Mouse (Mus musculus): Measurements from ENCODE around the gene Aldh3b2. TPM values are rescaled to one million over a fixed set of nuclear protein-coding genes. Genes with fewer than 3 reads are reported as not detected.

The Aldh3b2 gene
- polyA plus RNA-seq, 1 experiment from 2014 or later: 0.05 TPM

DNA sequence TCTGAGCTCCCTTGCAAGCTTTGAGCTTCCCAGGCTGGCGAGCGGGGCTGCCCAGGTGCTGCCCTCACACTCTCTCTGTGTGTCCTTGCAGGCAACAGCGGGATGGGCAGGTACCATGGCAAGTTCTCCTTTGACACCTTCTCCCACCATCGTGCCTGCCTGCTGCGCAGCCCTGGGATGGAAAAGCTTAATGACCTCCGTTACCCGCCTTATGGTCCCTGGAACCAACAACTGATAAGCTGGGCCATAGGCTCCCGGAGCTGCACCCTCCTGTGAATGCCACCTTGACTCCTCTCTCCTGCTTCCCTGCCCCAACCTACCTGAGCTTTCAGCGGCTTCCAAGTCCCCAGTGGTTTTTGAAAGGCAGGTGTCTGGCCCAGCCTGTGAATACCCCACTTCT lies 8.8 kb downstream of the Aldh3b2 start:
- POLR2A ChIA-PET: interaction anchor here (0.8 kb wide), 1 partner anchor 12 kb away, joined by 3 read pairs; no protein-coding TSS in a partner anchor
- no peak for ATAC-seq
- CTCF ChIA-PET: interaction anchor here (0.7 to 5.5 kb wide), 18 partner anchors 11 to 205 kb away, joined by 3 to 32 read pairs (median 4); partner anchors contain the start of genes Aldh3b3, Gm49405, Ndufv1 and Nudt8

DNA sequence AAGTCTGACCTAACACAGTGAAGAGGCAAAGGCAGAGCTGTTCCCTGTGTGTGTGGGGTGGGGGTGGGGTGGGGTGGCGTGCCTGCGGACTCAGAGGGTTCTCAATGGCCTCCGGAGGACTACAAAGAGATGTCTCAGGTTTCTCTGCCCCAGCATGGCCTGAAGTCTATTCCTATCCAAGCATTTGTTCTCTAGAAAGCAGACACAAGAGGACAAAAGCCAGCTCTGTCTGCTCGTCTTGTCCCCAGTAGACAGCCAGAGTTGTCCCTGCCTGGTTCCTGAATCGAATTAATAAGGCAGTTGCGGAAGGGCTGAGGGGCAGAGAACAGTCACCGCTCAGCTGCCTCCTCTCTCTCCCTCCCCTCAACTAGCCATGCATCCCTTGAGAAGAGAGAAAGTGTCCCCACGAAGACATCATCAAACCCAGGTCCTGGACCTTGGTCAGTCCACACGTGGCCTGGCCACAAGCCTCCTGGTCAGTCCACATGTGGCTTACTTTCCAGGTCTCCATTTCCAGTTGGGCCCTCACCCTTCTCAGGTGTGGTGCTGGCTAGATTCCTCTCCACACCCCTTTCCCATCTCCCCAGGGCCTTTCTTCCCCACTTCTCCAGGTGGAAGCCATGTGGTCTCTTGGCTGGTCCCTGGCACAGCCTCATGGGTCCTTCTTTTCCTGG lies 11.5 kb downstream of the Aldh3b2 start:
- POLR2A ChIA-PET: no interaction called here
- H3K27me3 ChIP-seq: peaks cover 8% of the 10 kb centered on the region
- CTCF ChIA-PET: interaction anchor here (1.2 to 6.7 kb wide), 3 partner anchors 16 to 93 kb away, joined by 3 to 33 read pairs (median 32); partner anchors contain the start of genes Gm49405 and Nudt8
- in situ Hi-C loops (cut with MboI; ENCODE audit: low pct_unique_long_range_greater_than_20kb): loop anchor here (5.0 kb wide), 1 partner anchor 36 kb away; no protein-coding TSS in a partner anchor
- no peak for TF ChIP-seq CTCF (IDR thresholded peaks at IDR 0.05)
- DNase-seq (ENCODE audit: low read depth, low spot score): no peak
- ATAC-seq: no peak

More for the DNA sequence above, 8.8 kb downstream of the Aldh3b2 start:
- peaks cover 8% of the 10 kb centered on the region for H3K27me3 ChIP-seq
- in situ Hi-C loops (cut with MboI; ENCODE audit: low pct_unique_long_range_greater_than_20kb): loop anchor here (5.0 kb wide), 1 partner anchor 34 kb away; no protein-coding TSS in a partner anchor
- TF ChIP-seq CTCF (IDR thresholded peaks at IDR 0.05): no peak
- DNase-seq (ENCODE audit: low read depth, low spot score): no peak

DNA sequence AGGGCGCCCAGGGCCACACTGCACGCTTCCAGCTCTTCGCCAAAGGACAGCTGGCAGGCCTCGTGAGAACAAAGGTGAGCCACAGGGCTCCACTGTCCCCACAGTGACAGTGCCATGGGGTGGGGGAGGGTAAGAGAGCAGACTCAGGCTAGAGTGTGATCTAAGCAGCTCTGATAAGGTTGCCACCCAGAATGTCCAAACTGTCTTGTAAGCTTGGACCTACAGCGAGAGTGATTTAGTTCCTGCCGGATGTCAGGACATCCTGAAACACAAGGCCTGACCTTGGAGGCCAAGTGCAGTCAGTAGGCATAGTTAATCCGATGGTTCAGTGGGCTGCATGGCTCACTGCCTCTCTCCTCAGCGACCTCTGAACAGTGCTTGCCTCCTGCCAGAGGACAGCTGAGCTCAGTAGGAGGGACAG lies 13.1 kb downstream of the Aldh3b2 start:
- H3K27me3 ChIP-seq: peaks cover 8% of the 10 kb centered on the region
- ChIA-PET CTCF (interaction anchor here (1.5 to 6.7 kb wide), 4 partner anchors 10 to 39 kb away, joined by 5 to 33 read pairs (median 6); partner anchors contain the start of genes Gm49405, Ndufv1 and Nudt8), POLR2A (interaction anchor here (0.6 kb wide), 1 partner anchor 104 kb away, joined by 3 read pairs; no protein-coding TSS in a partner anchor)
- no peak for TF ChIP-seq CTCF (IDR thresholded peaks at IDR 0.05)
- in situ Hi-C loops (cut with MboI; ENCODE audit: low pct_unique_long_range_greater_than_20kb): no loop called here
- no peak for DNase-seq (ENCODE audit: low read depth, low spot score)
- no peak for ATAC-seq

- ChIA-PET CTCF (interaction anchor here (1.0 to 6.7 kb wide), 4 partner anchors 13 to 203 kb away, joined by 3 to 33 read pairs (median 6); partner anchors contain the start of genes Gm49405, Ndufv1 and Nudt8), POLR2A (interaction anchor here (3.1 kb wide), 1 partner anchor 15 kb away, joined by 9 read pairs; the partner anchor contains the start of genes Gm49405 and Nudt8)
- ATAC-seq (no peak), DNase-seq (ENCODE audit: low read depth, low spot score) (no peak)
- no peak for TF ChIP-seq CTCF (IDR thresholded peaks at IDR 0.05)
- no peaks in the 10 kb centered on the region for H3K27me3 ChIP-seq
- in situ Hi-C loops (cut with MboI; ENCODE audit: low pct_unique_long_range_greater_than_20kb): no loop called here
These were observed 14.2 kb downstream of the Aldh3b2 start, which contains the start of gene Acy3 for GRCm38 (mm10) chr19:3986334-3986733. Gene Acy3 (plus strand): TSS chr19:3986570.

DNA sequence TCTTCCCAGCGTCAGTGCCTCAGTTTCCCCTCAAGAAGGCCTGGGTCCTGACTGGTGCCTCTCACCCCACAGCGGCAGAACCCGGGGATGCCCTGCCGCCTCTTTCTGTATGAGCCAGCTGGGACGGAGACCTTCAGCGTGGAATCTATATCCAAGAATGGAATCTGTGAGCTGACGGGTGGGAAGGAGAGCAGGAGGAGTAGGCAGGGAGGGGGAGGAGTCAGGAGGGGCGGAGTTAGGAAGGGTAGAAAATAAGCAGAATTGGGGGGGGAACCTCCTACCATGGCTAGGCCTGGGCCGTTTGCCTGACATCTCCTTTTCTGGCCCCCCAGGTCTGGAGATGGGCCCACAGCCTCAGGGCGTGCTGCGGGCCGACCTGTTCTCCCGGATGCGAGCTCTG lies 15.9 kb downstream of the Aldh3b2 start:
- in situ Hi-C loops (cut with MboI; ENCODE audit: low pct_unique_long_range_greater_than_20kb): no loop called here
- ATAC-seq (no peak), DNase-seq (ENCODE audit: low read depth, low spot score) (no peak)
- H3K27me3 ChIP-seq: peaks cover 4% of the 10 kb centered on the region
- TF ChIP-seq CTCF (IDR thresholded peaks at IDR 0.05): no peak
- POLR2A ChIA-PET: interaction anchor here (1.0 to 3.1 kb wide), 2 partner anchors 11 to 13 kb away, joined by 3 to 9 read pairs; partner anchors contain the start of genes Gm49405 and Nudt8
- CTCF ChIA-PET: interaction anchor here (0.9 to 6.7 kb wide), 3 partner anchors 11 to 60 kb away, joined by 3 to 33 read pairs (median 3); partner anchors contain the start of genes Gm49405 and Nudt8

- CTCF ChIA-PET: interaction anchor here (1.3 to 6.7 kb wide), 2 partner anchors 11 to 59 kb away, joined by 3 to 33 read pairs; partner anchors contain the start of genes Gm49405 and Nudt8
- no peak for TF ChIP-seq CTCF (IDR thresholded peaks at IDR 0.05)
- no peak for ATAC-seq
- peaks cover 5% of the 10 kb centered on the region for H3K27me3 ChIP-seq
- in situ Hi-C loops (cut with MboI; ENCODE audit: low pct_unique_long_range_greater_than_20kb): no loop called here
- POLR2A ChIA-PET: interaction anchor here (1.0 to 3.1 kb wide), 2 partner anchors 10 to 12 kb away, joined by 3 to 9 read pairs; partner anchors contain the start of genes Gm49405 and Nudt8
- no peak for DNase-seq (ENCODE audit: low read depth, low spot score)
These were observed 16.6 kb downstream of the Aldh3b2 start for GRCm38 (mm10) chr19:3988750-3989149.

GRCm38 (mm10) chr19:3990804-3991203 lies 18.7 kb downstream of the Aldh3b2 start:
- in situ Hi-C loops (cut with MboI; ENCODE audit: low pct_unique_long_range_greater_than_20kb): no loop called here
- no peak for TF ChIP-seq CTCF (IDR thresholded peaks at IDR 0.05)
- CTCF ChIA-PET: interaction anchor here (1.3 kb wide), 1 partner anchor 78 kb away, joined by 3 read pairs; the partner anchor contains the start of gene Ndufs8
- POLR2A ChIA-PET: no interaction called here
- ATAC-seq: no peak
- H3K27me3 ChIP-seq: peaks cover 21% of the 10 kb centered on the region
- no peak for DNase-seq (ENCODE audit: low read depth, low spot score)

DNA sequence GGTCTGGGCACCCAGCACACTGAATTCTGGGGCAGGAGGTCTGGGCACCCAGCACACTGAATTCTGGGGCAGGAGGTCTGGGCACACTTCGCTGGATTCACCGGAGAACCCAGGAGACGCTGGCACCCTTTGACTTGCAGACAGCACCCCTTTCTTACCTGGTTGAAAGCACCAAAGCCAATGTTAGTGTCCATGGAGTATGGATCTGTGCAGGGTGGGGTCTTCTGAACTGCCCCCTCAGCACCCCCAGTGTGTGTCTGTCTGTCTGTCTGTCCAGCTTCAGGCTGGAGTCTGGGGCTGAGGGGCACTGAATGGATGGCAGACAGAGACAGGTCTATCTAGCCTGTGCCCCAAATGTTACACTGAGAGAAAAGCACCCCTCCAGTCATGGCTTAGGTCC lies 19.4 kb downstream of the Aldh3b2 start:
- H3K27me3 ChIP-seq: peaks cover 21% of the 10 kb centered on the region
- DNase-seq (ENCODE audit: low read depth, low spot score) (no peak), ATAC-seq (no peak)
- in situ Hi-C loops (cut with MboI; ENCODE audit: low pct_unique_long_range_greater_than_20kb): no loop called here
- ChIA-PET POLR2A (no interaction called here), CTCF (interaction anchor here (0.9 to 2.7 kb wide), 2 partner anchors 11 to 45 kb away, joined by 3 to 7 read pairs; no protein-coding TSS in a partner anchor)
- TF ChIP-seq CTCF (IDR thresholded peaks at IDR 0.05): no peak

DNA sequence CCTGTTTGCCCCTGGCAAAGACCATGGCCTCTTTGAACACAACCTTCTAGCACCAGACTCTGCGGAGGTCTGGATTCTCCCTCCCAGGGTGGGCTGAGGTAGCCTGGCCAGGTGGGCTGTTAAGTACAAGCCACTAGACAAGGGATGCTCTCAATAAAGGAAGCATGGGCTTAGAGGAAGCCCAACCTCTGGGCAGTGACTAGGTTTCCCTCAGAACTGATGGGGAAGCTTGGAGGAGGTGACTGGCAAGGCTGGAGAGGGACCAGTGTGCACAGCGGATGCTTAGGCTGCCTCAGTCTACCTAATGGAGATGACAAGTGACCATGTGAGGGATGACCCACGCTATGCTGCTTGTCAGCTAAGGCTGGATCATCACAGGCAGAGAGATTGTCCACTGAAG lies 19.8 kb downstream of the Aldh3b2 start:
- DNase-seq (ENCODE audit: low read depth, low spot score) (no peak), ATAC-seq (no peak)
- CTCF ChIA-PET: interaction anchor here (0.9 to 2.7 kb wide), 2 partner anchors 11 to 45 kb away, joined by 3 to 7 read pairs; no protein-coding TSS in a partner anchor
- in situ Hi-C loops (cut with MboI; ENCODE audit: low pct_unique_long_range_greater_than_20kb): no loop called here
- no peak for TF ChIP-seq CTCF (IDR thresholded peaks at IDR 0.05)
- H3K27me3 ChIP-seq: peaks cover 21% of the 10 kb centered on the region
- POLR2A ChIA-PET: no interaction called here

GRCm38 (mm10) chr19:3992416-3992815 lies 20.3 kb downstream of the Aldh3b2 start, which contains the start of gene Tbx10:
Gene Tbx10 (plus strand): TSS chr19:3992752.
- no peak for TF ChIP-seq CTCF (IDR thresholded peaks at IDR 0.05)
- POLR2A ChIA-PET: no interaction called here
- ATAC-seq: no peak
- peaks cover 21% of the 10 kb centered on the region for H3K27me3 ChIP-seq
- no peak for DNase-seq (ENCODE audit: low read depth, low spot score)
- in situ Hi-C loops (cut with MboI; ENCODE audit: low pct_unique_long_range_greater_than_20kb): no loop called here
- CTCF ChIA-PET: interaction anchor here (0.9 to 2.7 kb wide), 2 partner anchors 12 to 46 kb away, joined by 3 to 7 read pairs; no protein-coding TSS in a partner anchor
